Comparison of ENCODE assay signal across 20 mouse cellular contexts in genomic region chr2:163082591-163082990, GRCm38 (mm10). TPM values are rescaled to one million over a fixed set of nuclear protein-coding genes. Genes with fewer than 3 reads are reported as not detected.
DNase-seq lines count a peak whose midpoint lies in the region; ATAC-seq lines count a peak whose summit lies in the region.
"Had no signal": no experiment of that assay in that cellular context is flagged by ENCODE, and none has a peak within 500 bp of the region (broad histone marks: within the 10 kb centered on the region; RNA-seq: fewer than 3 reads in every experiment).

No protein-coding gene starts in this region.

- DNase-seq in kidney, adult 11 months = peak; percentile 61
- peak; percentile 50 to 72 for DNase-seq in kidney, postnatal 25 days
- no peak for DNase-seq in cerebellum, adult 11-12 months
- no peak for DNase-seq in left cerebral cortex, adult 8-10 months (ENCODE audit: low spot score in 2 of 2)
- DNase-seq in frontal cortex, postnatal 25 days (ENCODE audit: low spot score in 2 of 2) = no peak
- DNase-seq: cerebellum, adult 9-10 months; gastrocnemius, postnatal 14 days; lung, postnatal 10 days; thymus, postnatal 4 days had no signal

- peaks cover 2% of the 10 kb centered on the region for H3K27me3 ChIP-seq in megakaryocyte, embryonic 14.5 days (replicated peaks)
- H3K27me3 ChIP-seq: embryonic facial prominence, embryonic 15.5 days; forebrain, embryonic 15.5 days; limb, embryonic 12.5 days; midbrain, embryonic 13.5 days; stomach, embryonic 15.5 days had no signal

- H3K4me1 ChIP-seq in megakaryocyte, embryonic 14.5 days = peaks cover 59% of the 10 kb centered on the region
- H3K4me1 ChIP-seq: embryonic facial prominence, embryonic 15.5 days; forebrain, embryonic 15.5 days; limb, embryonic 12.5 days; midbrain, embryonic 13.5 days; stomach, embryonic 15.5 days had no signal

- peak overlapping the region; percentile 50 for H3K4me3 ChIP-seq in megakaryocyte, embryonic 14.5 days (replicated peaks)
- H3K4me3 ChIP-seq: embryonic facial prominence, embryonic 15.5 days; forebrain, embryonic 15.5 days; limb, embryonic 12.5 days; midbrain, embryonic 13.5 days; stomach, embryonic 15.5 days had no signal

- peaks cover 5% of the 10 kb centered on the region; the same call in 1 of the 2 replicates for H3K9me3 ChIP-seq in megakaryocyte, embryonic 14.5 days
- H3K9me3 ChIP-seq: embryonic facial prominence, embryonic 15.5 days; forebrain, embryonic 15.5 days; limb, embryonic 12.5 days; midbrain, embryonic 13.5 days; stomach, embryonic 15.5 days had no signal

- no peak for ATAC-seq in megakaryocyte, adult 5-6 weeks (ENCODE audit: poor library complexity, severe bottlenecking)
- ATAC-seq: forebrain, embryonic 15.5 days; midbrain, embryonic 13.5 days had no signal

- H3K36me3 ChIP-seq in megakaryocyte, embryonic 14.5 days (replicated peaks; ENCODE audit: low read length) = peaks cover 59% of the 10 kb centered on the region
- H3K36me3 ChIP-seq: forebrain, embryonic 15.5 days had no signal

RNA-seq across cellular contexts. Expression of gene Gtsf1l, which starts 5.1 kb away (rescaled TPM):
- not detected in 2 replicates for polyA plus RNA-seq in megakaryocyte, embryonic 14.5 days (2012; ENCODE audit: insufficient read depth, low replicate concordance)
- not detected in 2 replicates for total RNA-seq in megakaryocyte, adult 5-6 weeks (2015)
- not detected in 2 replicates for total RNA-seq in megakaryocyte, adult 5-6 weeks (2017)
- total RNA-seq in left cerebral cortex, adult 8-10 months (2022) = not detected
- total RNA-seq: gastrocnemius, postnatal 14 days; heart, postnatal 25 days; layer of hippocampus, postnatal 25 days had no signal
- polyA plus RNA-seq: brain, embryonic 14.5 days; forebrain, embryonic 15.5 days; limb, embryonic 12.5 days; midbrain, embryonic 13.5 days; small intestine, adult 2 months; stomach, embryonic 15.5 days had no signal

RNA-seq across cellular contexts. Expression of gene Mybl2, which starts 28.1 kb away (rescaled TPM):
- polyA plus RNA-seq in megakaryocyte, embryonic 14.5 days (2012; ENCODE audit: insufficient read depth, low replicate concordance) = 12.5 and 23.5 TPM in 2 replicates
- total RNA-seq in megakaryocyte, adult 5-6 weeks (2015) = 9.0 and 13.6 TPM in 2 replicates
- 21.9 and 33.7 TPM in 2 replicates for total RNA-seq in megakaryocyte, adult 5-6 weeks (2017)
- total RNA-seq in left cerebral cortex, adult 8-10 months (2022) = 1 to 10 TPM in 3 of 4 experiments, under 1 TPM in 1; 0.64 to 2.1 (median 1.4) TPM

Comparison
In these comparisons a context has a peak if more than half of its experiments do, and no peak if none do; other contexts are left out.
1. DNase-seq: peak in kidney, adult 11 months (single experiment) and kidney, postnatal 25 days (2 of 2); none in cerebellum, adult 11-12 months (single experiment), left cerebral cortex, adult 8-10 months (0 of 2) and frontal cortex, postnatal 25 days (0 of 2).